Mouse (Mus musculus): ENCODE results near the gene Irf8. TPM values are rescaled to one million over a fixed set of nuclear protein-coding genes. Genes with fewer than 3 reads are reported as not detected.

Irf8 gene
- 18.4 TPM for total RNA-seq (2023)

DNA sequence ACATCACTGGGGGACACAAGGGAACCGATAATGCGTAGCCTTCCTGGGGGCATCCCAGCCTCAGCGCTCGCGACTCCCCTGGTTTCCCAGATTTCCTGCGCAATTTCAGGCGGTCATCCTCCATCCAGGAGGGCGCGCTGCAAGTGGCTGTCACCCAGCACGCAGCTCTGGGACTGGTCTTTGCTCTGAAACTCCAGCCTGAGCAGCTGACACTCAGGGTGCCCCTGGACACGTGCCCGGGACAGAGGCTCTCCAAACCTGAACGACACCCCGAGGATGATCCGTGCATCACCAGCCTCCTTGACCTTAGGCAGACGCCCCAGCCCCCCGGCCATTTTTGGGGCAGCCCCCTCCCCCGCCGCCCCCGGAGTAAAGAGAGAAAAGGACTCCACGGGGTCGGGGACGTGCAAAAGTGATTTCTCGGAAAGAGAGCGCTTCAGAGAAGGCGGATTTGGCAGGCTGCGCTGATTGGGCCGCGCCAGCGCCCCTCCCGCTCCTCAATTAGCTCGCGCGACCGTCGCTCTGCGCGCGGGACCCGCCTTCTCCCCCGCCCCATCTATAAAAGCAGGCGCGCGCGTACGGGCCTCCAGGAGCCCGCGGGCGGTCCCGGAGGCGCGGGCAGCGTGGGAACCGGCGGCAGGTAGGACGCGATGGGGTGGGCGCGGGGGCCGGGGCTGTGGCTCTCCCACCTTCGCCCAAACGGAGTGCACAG, at the start of gene Irf8:
Gene Irf8 (plus strand): TSS at position 589 of the 712 bp plus-strand sequence.

Other genes with a start within 250 kb of the Irf8 start
- 1.7 TPM for gene Gins2, start 147.1 kb upstream of the Irf8 start, total RNA-seq (2023)
- gene 1190005I06Rik, start 88.7 kb upstream of the Irf8 start, total RNA-seq (2023), result not detected
- gene Gm27021, start 68.3 kb upstream of the Irf8 start, total RNA-seq (2023), result not detected
- gene Cox4i1, start 68.1 kb upstream of the Irf8 start, total RNA-seq (2023), result 422 TPM
- 40.6 TPM for gene Emc8, start 67.8 kb upstream of the Irf8 start, total RNA-seq (2023)